ENCODE assay signal across 8 mouse cellular contexts in genomic region chr19:46988231-46989087, GRCm38 (mm10). TPM values are rescaled to one million over a fixed set of nuclear protein-coding genes. Genes with fewer than 3 reads are reported as not detected.
A peak's percentile ranks its signal among the peaks of the same experiment; 100 is the strongest.
DNase-seq lines count a peak whose midpoint lies in the region; ATAC-seq lines count a peak whose summit lies in the region.

No protein-coding gene starts in this region.

- DNase-seq in adrenal gland, postnatal 10 days: peak; percentile 37
- no peak for DNase-seq in adrenal gland, postnatal 4 days (ENCODE audit: low spot score in 2 of 2)
- DNase-seq in c-Kit-negative CD71-positive TER-119-positive erythroid progenitor cells, embryonic 14.5 days (ENCODE audit: low read depth, low spot score): peak; percentile 65
- peak; percentile 89 for DNase-seq in kidney, postnatal 10 days
- no peak for DNase-seq in natural killer cell, adult 2 months (ENCODE audit: low spot score in 2 of 2)
- no peak for DNase-seq in cerebellum, adult 8-10 months
- DNase-seq in layer of hippocampus, adult 9-11 months: no peak

- ATAC-seq in megakaryocyte progenitor cell, adult 5-6 weeks (replicated peaks; ENCODE audit: poor library complexity): peak; percentile 65

RNA-seq across cellular contexts. Expression of gene Ina, which starts 26.0 kb away (rescaled TPM):
- 10 to 100 TPM in 1 of 2 experiments, 1 to 10 TPM in 1; 7.6 to 12.2 TPM for total RNA-seq in adrenal gland, postnatal 10 days (2021)
- 10 to 100 TPM; 15.5 to 23.5 TPM for total RNA-seq in adrenal gland, postnatal 4 days (2021)
- 0.22 TPM in 1 of 2 replicates, not detected in the other for total RNA-seq in megakaryocyte progenitor cell, adult 5-6 weeks (2015)
- not detected in 2 replicates for total RNA-seq in megakaryocyte progenitor cell, adult 5-6 weeks (2017)

RNA-seq across cellular contexts. Expression of gene Nt5c2, which starts 26.5 kb away (rescaled TPM):
- 10 to 100 TPM; 73.1 to 77.3 TPM for total RNA-seq in adrenal gland, postnatal 10 days (2021)
- 100 to 1,000 TPM; 106 to 107 TPM for total RNA-seq in adrenal gland, postnatal 4 days (2021)
- 52.5 and 59.4 TPM in 2 replicates for total RNA-seq in megakaryocyte progenitor cell, adult 5-6 weeks (2015)
- 79.3 and 80.0 TPM in 2 replicates for total RNA-seq in megakaryocyte progenitor cell, adult 5-6 weeks (2017)

Comparison
In these comparisons a context has a peak if more than half of its experiments do, and no peak if none do; other contexts are left out.
1. DNase-seq: peak in adrenal gland, postnatal 10 days (single experiment), c-Kit-negative CD71-positive TER-119-positive erythroid progenitor cells, embryonic 14.5 days (single experiment) and kidney, postnatal 10 days (single experiment); none in adrenal gland, postnatal 4 days (0 of 2), natural killer cell, adult 2 months (0 of 2), cerebellum, adult 8-10 months (single experiment) and layer of hippocampus, adult 9-11 months (single experiment).
2. RNA of gene Ina, which starts 26.0 kb away (total RNA-seq): 15.5 to 23.5 TPM in adrenal gland, postnatal 4 days and 7.6 to 12.2 TPM in adrenal gland, postnatal 10 days; 0.22 TPM in megakaryocyte progenitor cell, adult 5-6 weeks; every median in the first group is over 4 times any median in the second.